Mouse (Mus musculus) R1 (cell line): ENCODE results near the gene Il18.
A peak's percentile ranks its signal among the peaks of the same experiment; 100 is the strongest.

ENCODE experiments used
- DNase-seq: peaks from one replicate; pipeline ENCODE4 v3.0.0-alpha.2; 2018; ENCODE audit warnings: low read depth, low spot score

Gene Il18

GRCm38 (mm10) chr9:50552206-50552605 lies 2.4 kb upstream of the Il18 start:
- no peak for DNase-seq

DNA sequence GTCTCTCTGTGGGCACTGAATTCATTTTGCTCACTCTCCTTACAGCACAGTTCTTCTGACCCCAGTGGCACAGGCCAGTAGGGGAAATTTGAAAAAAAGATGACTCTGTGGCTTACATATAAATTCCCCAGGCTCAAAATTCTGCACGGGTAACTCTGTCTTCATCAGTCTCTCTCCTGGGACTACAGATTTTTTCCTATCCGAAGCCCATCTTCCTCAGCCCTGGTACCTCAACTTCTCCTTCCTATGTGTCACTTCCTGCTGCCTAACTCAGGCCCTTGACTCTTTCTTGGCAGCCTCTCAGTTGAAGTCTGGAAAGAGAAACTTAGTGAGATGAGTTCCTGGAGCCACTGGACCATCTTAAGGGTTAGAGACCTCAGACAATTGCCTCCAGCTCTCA lies 1.1 kb upstream of the Il18 start:
- no peak for DNase-seq

DNA sequence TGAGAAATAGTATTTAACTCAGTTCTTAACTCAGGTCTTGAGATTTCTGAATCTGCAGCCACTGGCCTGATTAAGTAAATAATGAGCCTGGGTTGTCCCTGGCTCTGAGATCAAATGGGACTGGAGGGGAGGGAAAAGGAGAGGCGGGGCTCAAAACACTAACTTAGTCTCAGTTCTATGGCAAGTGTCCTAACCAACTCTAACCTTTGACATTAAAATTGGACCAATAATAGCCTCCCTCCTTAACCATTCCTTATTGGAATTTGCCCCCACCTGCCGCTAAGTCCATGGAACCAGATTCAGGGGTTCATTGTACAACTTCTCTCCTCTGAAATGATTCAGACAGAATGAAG lies 443 bp downstream of the Il18 start, which contains the start of gene Bco2:
Gene Bco2 (minus strand): TSS at position 88 of the 353 bp plus-strand sequence.
- DNase-seq, result peak; percentile 48

- DNase-seq, result peak; percentile 74
Observed at GRCm38 (mm10) chr9:50561145-50561917, 6.7 kb downstream of the Il18 start, which contains the start of gene Tex12. Gene Tex12, minus strand, starts transcription at chr9:50561325.

DNA sequence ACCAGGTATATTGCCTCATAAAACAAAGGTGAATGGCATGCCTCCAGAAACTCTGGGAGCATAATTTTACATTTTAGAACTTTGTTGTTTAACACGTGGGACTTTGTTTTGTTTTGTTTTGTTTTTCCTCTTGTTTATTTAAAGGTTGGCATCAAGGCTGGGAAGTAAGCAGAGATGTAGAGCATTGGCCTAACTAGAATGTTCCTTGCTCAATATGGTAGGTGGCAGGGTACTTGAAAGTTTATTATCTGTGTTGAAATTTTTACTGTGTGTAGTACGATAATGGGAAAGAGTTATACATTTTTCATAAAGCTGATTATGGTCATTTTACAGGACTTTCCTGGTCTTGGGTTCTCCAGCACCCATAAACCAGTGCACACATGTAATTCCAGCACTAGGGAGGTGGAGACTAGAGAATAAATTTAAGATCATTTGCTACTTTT lies 7.3 kb downstream of the Il18 start:
- no peak for DNase-seq

DNA sequence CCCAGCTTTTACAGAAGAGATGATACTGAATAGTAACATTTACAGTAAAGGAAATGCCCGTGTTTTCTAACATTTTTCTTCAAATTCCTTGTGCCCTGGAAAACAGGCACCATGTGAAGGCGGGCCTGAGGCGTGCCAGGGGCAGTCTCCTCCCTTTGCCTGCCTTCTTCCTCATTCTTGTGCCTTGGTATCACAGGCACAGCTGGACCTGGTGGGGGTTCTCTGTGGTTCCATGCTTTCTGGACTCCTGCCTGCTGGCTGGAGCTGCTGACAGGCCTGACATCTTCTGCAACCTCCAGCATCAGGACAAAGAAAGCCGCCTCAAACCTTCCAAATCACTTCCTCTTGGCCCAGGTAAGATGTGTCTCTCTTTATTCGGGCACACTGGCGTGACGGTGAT lies 10.5 kb downstream of the Il18 start:
- DNase-seq, result no peak

GRCm38 (mm10) chr9:50565940-50566339 lies 11.3 kb downstream of the Il18 start:
- no peak for DNase-seq

DNA sequence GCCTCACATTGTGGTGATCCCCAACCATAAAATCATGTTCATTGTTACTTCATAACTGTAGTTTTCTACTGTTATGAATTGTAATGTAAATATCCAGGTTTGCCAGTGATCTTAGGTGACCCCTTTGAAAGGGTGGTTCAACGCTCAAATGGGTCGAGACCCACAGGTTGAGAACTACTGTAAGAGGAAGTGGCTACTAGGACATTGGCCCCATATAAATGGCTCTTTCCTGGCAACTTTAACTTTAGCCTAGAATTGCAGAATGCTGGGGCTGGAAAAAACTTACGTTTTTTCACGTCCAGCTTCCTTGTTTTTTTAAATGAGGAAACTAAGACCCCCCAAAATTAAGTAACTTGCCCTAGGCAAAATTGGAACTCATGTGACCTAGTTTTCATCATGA lies 12.7 kb downstream of the Il18 start:
- DNase-seq, result no peak

GRCm38 (mm10) chr9:50567881-50568280 lies 13.3 kb downstream of the Il18 start:
- no peak for DNase-seq

DNA sequence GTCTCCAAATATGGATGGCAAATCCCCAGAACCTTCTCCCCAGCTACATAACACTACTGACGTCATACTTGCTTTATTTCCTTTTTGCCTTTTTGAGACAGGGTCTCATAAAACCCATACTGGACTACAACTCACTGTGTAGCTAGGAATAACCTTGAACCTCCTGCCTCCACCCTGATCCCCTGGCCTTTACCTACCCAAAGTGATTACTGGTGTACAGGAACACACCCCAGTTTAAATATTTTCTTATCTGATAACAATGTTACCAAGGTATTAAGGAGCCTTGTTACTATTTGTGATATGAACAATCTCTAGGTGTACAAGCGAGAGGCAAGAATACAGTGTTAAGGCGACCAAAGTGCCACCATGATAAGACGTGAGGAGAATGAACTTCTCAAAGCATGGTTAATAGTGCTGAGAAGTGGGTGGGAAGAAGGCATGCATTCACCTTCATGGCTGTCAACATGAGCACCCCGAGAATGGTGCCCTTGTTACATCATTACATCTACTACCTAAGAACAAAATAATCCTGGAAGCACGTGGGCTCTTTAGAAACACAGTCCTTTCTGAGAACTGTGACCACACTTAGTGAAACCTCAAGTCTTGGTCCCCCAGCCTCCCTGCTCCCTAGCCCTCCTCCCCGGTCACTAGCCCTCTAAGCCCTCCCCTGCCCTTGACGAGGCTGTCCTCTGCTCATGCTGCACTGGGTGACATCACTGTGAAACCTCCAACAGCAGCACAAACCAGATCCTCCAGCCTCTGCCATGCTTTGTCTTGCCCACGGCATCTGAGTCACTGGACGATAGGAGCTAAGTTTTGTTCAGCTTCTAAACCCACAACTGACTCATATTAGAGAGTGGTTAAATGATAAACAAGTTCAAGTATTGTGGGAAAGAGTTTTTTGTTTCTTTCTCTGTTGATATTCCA lies 15.2 kb downstream of the Il18 start:
- no peak for DNase-seq

DNA sequence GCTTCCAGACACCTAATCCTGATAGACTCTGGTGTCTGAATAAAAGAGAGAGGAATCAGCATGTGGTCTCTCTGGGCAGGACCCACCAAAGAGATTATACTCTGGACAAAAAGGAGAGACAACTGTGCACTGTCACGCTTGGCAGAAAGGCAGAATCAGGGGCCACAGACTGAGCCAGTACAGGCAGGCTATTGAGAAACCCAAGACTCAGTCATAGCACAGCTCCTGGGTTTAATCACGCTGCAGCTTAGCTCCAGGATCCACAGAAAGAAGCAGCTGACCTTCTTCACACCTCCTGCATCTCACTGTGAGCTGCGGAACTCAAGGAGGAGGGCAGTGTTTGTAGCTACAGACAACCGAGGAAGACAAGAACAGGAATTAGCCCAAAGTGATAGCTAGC lies 25.7 kb downstream of the Il18 start:
- DNase-seq, result no peak

DNA sequence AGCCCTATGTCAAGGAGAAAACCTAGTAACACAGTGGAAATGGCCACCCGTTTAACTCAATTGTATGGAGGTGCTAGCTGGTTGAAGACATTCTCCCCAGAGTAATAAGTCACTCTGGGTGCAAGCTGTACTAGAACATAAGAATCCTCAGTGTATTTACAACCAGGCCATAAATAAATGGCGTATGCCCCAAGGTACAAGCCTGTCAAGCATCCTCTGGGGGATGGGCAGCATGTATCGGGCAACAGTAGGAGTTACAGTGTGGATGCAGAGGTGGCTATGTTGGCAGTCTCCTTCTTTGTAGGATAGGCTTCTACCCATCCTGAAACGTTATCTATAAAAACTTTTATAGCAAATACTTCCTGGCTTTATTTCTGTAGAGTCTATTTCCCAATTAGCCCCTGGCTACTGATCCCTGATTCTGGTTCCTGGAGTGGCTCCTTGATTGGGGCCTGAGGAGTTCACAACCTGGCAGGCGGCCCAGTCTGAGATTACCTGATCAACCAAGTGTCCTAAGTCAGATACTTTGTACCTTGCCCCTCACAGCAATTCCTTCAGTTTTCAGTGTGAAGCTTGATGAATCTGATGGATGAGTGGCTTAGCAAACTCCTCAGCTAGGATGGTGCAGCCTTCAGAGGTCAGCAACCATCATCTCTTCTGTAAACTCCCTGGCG lies 30.7 kb downstream of the Il18 start:
- DNase-seq, result no peak

DNA sequence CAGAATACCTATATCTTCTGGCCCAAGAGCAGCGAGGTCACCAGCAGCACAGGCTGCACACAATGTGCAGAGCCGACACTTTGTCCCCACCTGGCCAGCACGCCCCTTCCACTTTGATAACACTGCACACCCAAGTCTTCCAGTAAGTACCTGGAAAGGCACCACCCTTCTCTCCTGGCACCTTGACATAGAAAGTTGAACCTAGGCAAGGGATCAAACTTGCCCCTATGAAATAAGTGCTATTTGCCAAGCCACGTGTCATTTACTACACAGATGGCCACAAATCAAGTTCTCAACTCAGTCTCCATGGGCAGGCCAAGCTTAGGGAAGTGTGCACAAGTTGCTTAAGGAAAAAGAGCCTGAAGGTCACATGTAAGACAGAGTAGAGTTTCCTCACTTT lies 32.3 kb downstream of the Il18 start:
- DNase-seq, result no peak

- DNase-seq, result no peak
Observed at GRCm38 (mm10) chr9:50590856-50591518, 36.4 kb downstream of the Il18 start.

DNA sequence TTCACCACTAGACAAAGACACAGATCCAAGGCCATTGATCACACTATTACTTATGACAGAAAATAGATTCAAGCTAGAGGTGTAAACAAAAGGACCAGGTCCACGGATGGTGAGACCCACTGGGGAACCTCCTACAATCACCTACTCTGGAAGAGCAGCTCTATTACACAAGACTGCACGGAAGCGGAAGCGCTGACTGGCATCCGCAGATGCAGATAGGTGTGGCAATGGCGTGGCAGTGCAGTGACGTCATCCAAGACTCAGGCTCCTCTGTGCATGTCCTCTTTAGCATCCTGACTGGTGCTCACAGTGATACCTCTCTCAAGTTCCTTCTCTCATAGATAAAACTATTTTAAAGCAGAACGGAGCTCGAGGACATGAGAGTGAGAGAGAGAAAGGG lies 38.3 kb downstream of the Il18 start:
- DNase-seq, result peak; percentile 41

GRCm38 (mm10) chr9:50593544-50593943 lies 38.9 kb downstream of the Il18 start:
- DNase-seq, result peak; percentile 77

DNA sequence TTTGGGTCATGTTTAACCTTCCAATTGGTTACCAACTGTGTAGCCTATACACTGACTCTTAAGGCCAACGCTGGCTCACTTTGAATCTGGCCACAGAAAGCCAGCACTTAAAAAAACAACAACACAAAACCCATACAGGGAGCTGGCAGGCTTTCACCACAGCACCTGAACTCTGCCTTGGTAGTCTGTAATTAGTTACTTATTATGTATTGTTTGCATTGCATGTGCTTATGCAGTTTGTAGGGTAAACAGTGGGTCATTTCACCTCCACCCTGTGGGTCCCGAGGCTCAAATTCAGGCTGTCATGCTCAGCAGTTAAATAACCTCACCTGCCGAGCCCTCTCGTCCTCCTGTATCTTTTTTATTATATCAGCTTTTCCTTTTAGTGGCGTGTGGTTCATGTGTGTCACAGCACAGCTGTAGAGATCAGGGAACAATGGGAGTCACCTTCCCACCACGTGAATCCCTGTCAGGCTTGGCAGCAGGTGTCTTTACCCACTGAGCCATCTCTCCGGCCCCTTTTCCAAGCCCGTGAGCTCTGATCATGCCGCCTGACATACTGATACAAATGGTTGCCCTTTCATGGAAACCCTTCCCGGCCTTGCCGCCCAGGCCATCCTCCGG lies 40.3 kb downstream of the Il18 start:
- no peak for DNase-seq

DNA sequence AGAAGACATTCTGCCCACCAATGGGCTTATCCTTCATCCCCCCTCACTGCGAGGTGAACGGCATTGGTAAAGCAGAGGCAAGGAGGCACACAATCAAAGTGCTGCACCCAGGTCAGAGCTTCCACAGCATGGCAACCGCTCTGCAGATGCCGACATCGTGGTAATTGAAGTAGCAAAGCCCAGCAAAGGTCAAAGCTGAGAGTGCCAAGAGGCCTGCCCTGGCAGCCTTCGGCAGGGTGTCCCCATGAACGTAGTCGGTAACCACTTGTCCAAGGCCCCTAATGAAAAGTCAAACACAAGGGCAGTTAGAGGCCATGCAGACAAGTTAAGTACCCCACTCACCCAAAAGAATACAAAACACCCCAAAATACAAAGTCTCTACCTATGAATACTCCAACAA lies 42.3 kb downstream of the Il18 start:
- DNase-seq, result no peak

DNA sequence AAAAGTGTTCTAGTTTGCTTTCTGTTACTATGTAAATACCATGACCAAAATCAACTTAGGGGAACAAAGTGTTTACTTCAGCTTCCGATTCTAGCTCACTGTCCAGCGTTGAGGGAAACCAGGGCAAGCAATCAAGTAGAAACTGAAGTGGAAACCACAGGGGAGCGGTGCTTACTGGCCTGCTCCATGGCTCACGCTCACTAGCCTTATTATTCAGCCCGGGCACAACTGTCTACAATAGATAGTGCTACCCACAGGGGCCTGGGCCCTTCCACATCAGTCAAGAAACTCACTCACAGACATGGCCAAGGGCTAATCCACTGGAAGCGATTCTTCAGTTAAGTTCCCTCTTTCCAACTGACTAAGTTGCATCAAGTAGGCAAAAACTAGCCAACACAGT lies 46.9 kb downstream of the Il18 start:
- DNase-seq, result no peak

- peak; percentile 52 for DNase-seq
Observed at GRCm38 (mm10) chr9:50602055-50602845, 47.6 kb downstream of the Il18 start.
